ENCODE assay signal across 9 mouse cellular contexts in genomic region chr5:149389548-149390211, GRCm38 (mm10). TPM values are rescaled to one million over a fixed set of nuclear protein-coding genes. Genes with fewer than 3 reads are reported as not detected.
DNase-seq lines count a peak whose midpoint lies in the region; ATAC-seq lines count a peak whose summit lies in the region.
"Had no signal": no experiment of that assay in that cellular context is flagged by ENCODE, and none has a peak within 500 bp of the region (broad histone marks: within the 10 kb centered on the region; RNA-seq: fewer than 3 reads in every experiment).

No protein-coding gene starts in this region.

- no peak overlapping the region for H3K4me2 ChIP-seq in kidney, embryonic 15.5 days
- H3K4me2 ChIP-seq in midbrain, embryonic 14.5 days (ENCODE audit: low read length) = no peak overlapping the region
- H3K4me2 ChIP-seq in forebrain, embryonic 14.5 days (ENCODE audit: low read length) = no peak overlapping the region

- peak; percentile 65 for DNase-seq in urinary bladder, postnatal 14 days (ENCODE audit: low spot score)
- DNase-seq in urinary bladder, postnatal 10 days (ENCODE audit: low spot score) = no peak
- DNase-seq in gastrocnemius, postnatal 25 days = peak; percentile 82
- no peak for DNase-seq in thymus, adult 18-20 months
- no peak for DNase-seq in midbrain, embryonic 14.5 days
- no peak for DNase-seq in forebrain, embryonic 14.5 days (ENCODE audit: low spot score)

- H3K27ac ChIP-seq in kidney, embryonic 15.5 days = peak overlapping the region; percentile 32; the same call in 1 of the 2 replicates
- H3K27ac ChIP-seq in midbrain, embryonic 14.5 days (replicated peaks; ENCODE audit: low read depth, low read length) = no peak overlapping the region
- H3K27ac ChIP-seq in forebrain, embryonic 14.5 days (ENCODE audit: low read depth, low read length) = no peak overlapping the region

- H3K36me3 ChIP-seq in kidney, embryonic 15.5 days = no peaks in the 10 kb centered on the region
- H3K36me3 ChIP-seq in midbrain, embryonic 14.5 days (ENCODE audit: control insufficient read depth, insufficient read depth, low read length) = no peaks in the 10 kb centered on the region
- no peaks in the 10 kb centered on the region for H3K36me3 ChIP-seq in forebrain, embryonic 14.5 days (ENCODE audit: control insufficient read depth, insufficient read depth, low read length)

- H3K27me3 ChIP-seq in kidney, embryonic 15.5 days = no peaks in the 10 kb centered on the region
- H3K27me3 ChIP-seq in midbrain, embryonic 14.5 days (ENCODE audit: control insufficient read depth, insufficient read depth, low read length) = no peaks in the 10 kb centered on the region
- H3K27me3 ChIP-seq in forebrain, embryonic 14.5 days (replicated peaks; ENCODE audit: control insufficient read depth, insufficient read depth, low read length) = no peaks in the 10 kb centered on the region

- H3K4me1 ChIP-seq in kidney, embryonic 15.5 days = peaks cover 18% of the 10 kb centered on the region
- no peaks in the 10 kb centered on the region for H3K4me1 ChIP-seq in midbrain, embryonic 14.5 days (ENCODE audit: control insufficient read depth, insufficient read depth, low read length)
- no peaks in the 10 kb centered on the region for H3K4me1 ChIP-seq in forebrain, embryonic 14.5 days (ENCODE audit: control insufficient read depth, insufficient read depth, low read length)

- H3K9me3 ChIP-seq in kidney, embryonic 15.5 days (replicated peaks) = peaks cover 4% of the 10 kb centered on the region
- H3K9me3 ChIP-seq in midbrain, embryonic 14.5 days (ENCODE audit: control insufficient read depth, low read length) = no peaks in the 10 kb centered on the region
- H3K9me3 ChIP-seq in forebrain, embryonic 14.5 days (replicated peaks; ENCODE audit: control insufficient read depth, low read length) = no peaks in the 10 kb centered on the region

- H3K9ac ChIP-seq in kidney, embryonic 15.5 days = no peak overlapping the region
- H3K9ac ChIP-seq in midbrain, embryonic 14.5 days (replicated peaks; ENCODE audit: low read length) = no peak overlapping the region
- H3K9ac ChIP-seq in forebrain, embryonic 14.5 days (ENCODE audit: low read length) = no peak overlapping the region

- ATAC-seq in kidney, embryonic 15.5 days (replicated peaks; ENCODE audit: low FRiP score) = 0 out of 2 replicates have a peak, but pooled peaks have one; percentile 43
- ATAC-seq in monocyte, adult 5-6 weeks (replicated peaks; ENCODE audit: insufficient number of reproducible peaks, low FRiP score, low TSS enrichment, poor library complexity, severe bottlenecking) = no peak
- ATAC-seq in midbrain, embryonic 14.5 days (ENCODE audit: low FRiP score, low TSS enrichment) = no peak
- ATAC-seq in forebrain, embryonic 14.5 days = no peak

- WGBS in kidney, embryonic 15.5 days = 49% methylated on average over 11 of the region's 11 CpGs
- WGBS in midbrain, embryonic 14.5 days = 76% methylated on average over 11 of the region's 11 CpGs
- 71% methylated on average over 11 of the region's 11 CpGs for WGBS in forebrain, embryonic 14.5 days

- no peak overlapping the region for H3K4me3 ChIP-seq in kidney, embryonic 15.5 days (replicated peaks)
- no peak overlapping the region for H3K4me3 ChIP-seq in midbrain, embryonic 14.5 days (replicated peaks; ENCODE audit: low read depth, low read length)
- H3K4me3 ChIP-seq in forebrain, embryonic 14.5 days (ENCODE audit: low read depth, low read length) = no peak overlapping the region

RNA-seq across cellular contexts. Expression of gene Medag, which starts 21.9 kb away (rescaled TPM):
- total RNA-seq in gastrocnemius, postnatal 25 days (2021) = 10 to 100 TPM; 15.8 to 18.2 TPM
- polyA plus RNA-seq in kidney, embryonic 15.5 days (2015; fragmentation: Nextera tagmentation; extraction: Ambion mirVana) = 0.48 and 0.62 TPM in 2 replicates
- not detected in 3 replicates for total RNA-seq in monocyte, adult 5-6 weeks (2017)
- 5.9 TPM in 2 replicates for polyA plus RNA-seq in midbrain, embryonic 14.5 days (2014; fragmentation: Nextera tagmentation; extraction: Ambion mirVana)
- 1.3 and 1.6 TPM in 2 replicates for polyA plus RNA-seq in forebrain, embryonic 14.5 days (2014; fragmentation: Nextera tagmentation; extraction: Ambion mirVana)

RNA-seq across cellular contexts. Expression of gene Tex26, which starts 49.8 kb away (rescaled TPM):
- not detected for total RNA-seq in gastrocnemius, postnatal 25 days (2021)
- polyA plus RNA-seq in kidney, embryonic 15.5 days (2015; fragmentation: Nextera tagmentation; extraction: Ambion mirVana) = 0.26 TPM in 1 of 2 replicates, not detected in the other
- not detected in 3 replicates for total RNA-seq in monocyte, adult 5-6 weeks (2017)
- 0.81 and 1.00 TPM in 2 replicates for polyA plus RNA-seq in midbrain, embryonic 14.5 days (2014; fragmentation: Nextera tagmentation; extraction: Ambion mirVana)
- 1.3 and 1.6 TPM in 2 replicates for polyA plus RNA-seq in forebrain, embryonic 14.5 days (2014; fragmentation: Nextera tagmentation; extraction: Ambion mirVana)
- total RNA-seq: hematopoietic stem cell, adult 5-6 weeks had no signal

Comparison
In these comparisons a context has a peak if more than half of its experiments do, and no peak if none do; other contexts are left out.
1. DNase-seq: peak in urinary bladder, postnatal 14 days (single experiment) and gastrocnemius, postnatal 25 days (single experiment); none in urinary bladder, postnatal 10 days (single experiment), thymus, adult 18-20 months (0 of 2), midbrain, embryonic 14.5 days (single experiment) and forebrain, embryonic 14.5 days (single experiment).